Mouse (Mus musculus) skeletal muscle tissue, adult 2 months (tissue): ENCODE results near the gene Tbc1d10b.

Experiments used
- DNase-seq: peaks from one replicate; pipeline ENCODE4 v3.0.0-alpha.2; 2012; ENCODE audit warnings: low read depth, low spot score

The Tbc1d10b gene

GRCm38 (mm10) chr7:127225147-127225995 lies 17.1 kb upstream of the Tbc1d10b start:
- no peak for DNase-seq

- no peak for DNase-seq
Observed at GRCm38 (mm10) chr7:127224616-127225015, 16.3 kb upstream of the Tbc1d10b start.

- DNase-seq = no peak
Observed at GRCm38 (mm10) chr7:127223515-127224478, 15.5 kb upstream of the Tbc1d10b start.

- DNase-seq = no peak
Observed at GRCm38 (mm10) chr7:127223106-127223505, 14.8 kb upstream of the Tbc1d10b start.

- DNase-seq = no peak
Observed at GRCm38 (mm10) chr7:127220440-127220839, 12.2 kb upstream of the Tbc1d10b start.

- no peak for DNase-seq
Observed at GRCm38 (mm10) chr7:127218670-127219069, 10.4 kb upstream of the Tbc1d10b start.

GRCm38 (mm10) chr7:127217901-127218642 lies 9.8 kb upstream of the Tbc1d10b start:
- DNase-seq = no peak

GRCm38 (mm10) chr7:127217475-127217874 lies 9.2 kb upstream of the Tbc1d10b start:
- DNase-seq = no peak

GRCm38 (mm10) chr7:127216307-127216706 lies 8.0 kb upstream of the Tbc1d10b start:
- DNase-seq = no peak

GRCm38 (mm10) chr7:127214981-127215871 lies 7.0 kb upstream of the Tbc1d10b start:
- DNase-seq = peak; percentile 85

- DNase-seq = peak; percentile 53
Observed at GRCm38 (mm10) chr7:127214521-127214920, 6.3 kb upstream of the Tbc1d10b start.

GRCm38 (mm10) chr7:127213930-127214329 lies 5.7 kb upstream of the Tbc1d10b start:
- no peak for DNase-seq

GRCm38 (mm10) chr7:127213485-127213884 lies 5.2 kb upstream of the Tbc1d10b start:
- DNase-seq = no peak

GRCm38 (mm10) chr7:127212432-127213250 lies 4.4 kb upstream of the Tbc1d10b start:
- DNase-seq = peak; percentile 86

- peak; percentile 95 for DNase-seq
Observed at GRCm38 (mm10) chr7:127211014-127211745, 2.9 kb upstream of the Tbc1d10b start.

- DNase-seq = peak; percentile 93
Observed at GRCm38 (mm10) chr7:127210266-127210665, 2.0 kb upstream of the Tbc1d10b start.

- DNase-seq = no peak
Observed at GRCm38 (mm10) chr7:127209851-127210250, 1.6 kb upstream of the Tbc1d10b start.

- peak; percentile 99 for DNase-seq
Observed at GRCm38 (mm10) chr7:127208553-127209438, 528 bp upstream of the Tbc1d10b start, which contains the start of gene Mylpf. Gene Mylpf (plus strand): TSS chr7:127208890.
